Mouse (Mus musculus): ENCODE results near the gene Nudt4. TPM values are rescaled to one million over a fixed set of nuclear protein-coding genes. Genes with fewer than 3 reads are reported as not detected.

Gene Nudt4
- polyA plus RNA-seq, 1 experiment: not detected

GRCm38 (mm10) chr10:95594414-95594813 lies 30.5 kb upstream of the Nudt4 start:
- H3K4me3 ChIP-seq (ENCODE audit: insufficient read depth, low read depth, low read length): no peak overlapping the region

DNA sequence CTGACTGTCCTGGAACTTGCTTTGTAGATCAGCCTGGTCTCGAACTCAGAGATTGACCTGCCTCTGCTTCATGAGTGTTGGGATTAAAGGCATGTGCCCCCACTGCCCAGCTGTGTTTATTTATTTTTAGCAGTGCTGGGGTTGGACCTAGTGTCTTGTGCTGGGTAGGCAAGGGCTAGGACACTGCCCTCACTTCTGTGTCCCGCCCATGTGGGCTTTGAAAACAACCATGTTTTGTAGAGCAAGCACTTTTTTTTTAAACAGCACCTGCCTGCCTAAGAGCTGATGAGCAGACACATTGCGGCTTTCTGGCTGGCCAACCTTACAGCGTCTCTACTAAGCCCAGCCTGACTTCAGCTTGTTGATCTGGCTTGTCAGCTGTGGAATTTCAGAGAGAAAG lies 27.3 kb upstream of the Nudt4 start:
- Histone ChIP-seq H3K4me1 (ENCODE audit: control insufficient read depth, insufficient read depth, low read length) (no peaks in the 10 kb centered on the region), H3K27ac (ENCODE audit: insufficient read depth, low read depth, low read length) (no peak overlapping the region), H3K4me3 (ENCODE audit: insufficient read depth, low read depth, low read length) (no peak overlapping the region)
- TF ChIP-seq POLR2A (IDR thresholded peaks at IDR 0.05; ENCODE audit: insufficient read depth, low read depth, low read length) (no peak), CTCF (IDR thresholded peaks at IDR 0.05; ENCODE audit: insufficient read depth, low read depth, low read length) (no peak)
- WGBS: 96% methylated on average over 4 of the region's 4 CpGs

More at GRCm38 (mm10) chr10:95594414-95594813, 30.5 kb upstream of the Nudt4 start:
- TF ChIP-seq CTCF (IDR thresholded peaks at IDR 0.05; ENCODE audit: insufficient read depth, low read depth, low read length): no peak
- no peak for TF ChIP-seq POLR2A (IDR thresholded peaks at IDR 0.05; ENCODE audit: insufficient read depth, low read depth, low read length)
- no peak overlapping the region for H3K27ac ChIP-seq (ENCODE audit: insufficient read depth, low read depth, low read length)
- H3K4me1 ChIP-seq (ENCODE audit: control insufficient read depth, insufficient read depth, low read length): no peaks in the 10 kb centered on the region
- WGBS: 61% methylated on average over 11 of the region's 11 CpGs

DNA sequence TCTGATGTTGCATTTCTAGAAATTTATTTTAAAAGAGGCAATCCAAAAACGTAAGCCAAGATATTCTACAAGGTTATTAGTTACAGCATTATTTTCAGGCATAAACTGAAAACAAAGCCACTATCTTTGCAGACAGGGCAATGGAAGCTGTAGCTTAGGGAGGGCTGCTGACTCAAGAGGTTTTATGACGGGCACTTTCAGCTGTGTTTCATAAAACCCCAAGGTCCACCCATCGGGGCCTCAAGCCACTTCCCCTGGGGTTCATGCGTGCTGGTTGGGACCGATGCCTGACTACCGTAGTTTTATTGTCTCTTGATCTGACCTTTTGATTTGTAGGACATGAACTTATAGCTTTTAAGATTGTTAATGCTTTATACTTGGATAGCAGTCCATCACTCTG lies 26.2 kb upstream of the Nudt4 start:
- no peak for TF ChIP-seq POLR2A (IDR thresholded peaks at IDR 0.05; ENCODE audit: insufficient read depth, low read depth, low read length)
- TF ChIP-seq CTCF (IDR thresholded peaks at IDR 0.05; ENCODE audit: insufficient read depth, low read depth, low read length): no peak
- H3K4me1 ChIP-seq (ENCODE audit: control insufficient read depth, insufficient read depth, low read length): no peaks in the 10 kb centered on the region
- no peak overlapping the region for H3K4me3 ChIP-seq (ENCODE audit: insufficient read depth, low read depth, low read length)
- WGBS: 95% methylated on average over 6 of the region's 6 CpGs
- no peak overlapping the region for H3K27ac ChIP-seq (ENCODE audit: insufficient read depth, low read depth, low read length)

DNA sequence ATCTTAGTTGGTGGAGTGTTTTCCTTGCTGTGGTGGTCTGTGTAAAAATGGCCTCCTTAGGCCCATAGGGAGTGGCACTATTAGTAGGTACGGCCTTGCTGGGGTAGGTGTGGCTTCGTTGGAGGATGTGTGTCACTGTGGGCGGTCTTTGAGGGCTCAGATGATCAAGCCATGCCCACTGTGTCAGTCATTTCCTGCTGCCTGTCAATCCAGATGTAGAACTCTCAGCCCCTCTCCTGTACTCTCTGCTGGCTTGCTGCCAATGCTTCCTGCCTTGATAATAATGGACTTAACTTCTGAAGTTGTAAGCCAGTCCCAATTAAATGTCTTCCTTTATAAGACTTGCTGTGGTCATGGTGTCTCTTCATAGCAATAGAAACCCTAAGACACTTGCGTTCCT lies 25.2 kb upstream of the Nudt4 start:
- TF ChIP-seq POLR2A (IDR thresholded peaks at IDR 0.05; ENCODE audit: insufficient read depth, low read depth, low read length) (no peak), CTCF (IDR thresholded peaks at IDR 0.05; ENCODE audit: insufficient read depth, low read depth, low read length) (no peak)
- no peaks in the 10 kb centered on the region for H3K4me1 ChIP-seq (ENCODE audit: control insufficient read depth, insufficient read depth, low read length)
- 91% methylated on average over 4 of the region's 4 CpGs for WGBS
- no peak overlapping the region for H3K27ac ChIP-seq (ENCODE audit: insufficient read depth, low read depth, low read length)
- H3K4me3 ChIP-seq (ENCODE audit: insufficient read depth, low read depth, low read length): no peak overlapping the region

GRCm38 (mm10) chr10:95587509-95588220 lies 23.7 kb upstream of the Nudt4 start:
- 57% methylated on average over 8 of the region's 8 CpGs for WGBS
- Histone ChIP-seq H3K4me3 (ENCODE audit: insufficient read depth, low read depth, low read length) (no peak overlapping the region), H3K4me1 (ENCODE audit: control insufficient read depth, insufficient read depth, low read length) (no peaks in the 10 kb centered on the region), H3K27ac (ENCODE audit: insufficient read depth, low read depth, low read length) (no peak overlapping the region)
- TF ChIP-seq CTCF (IDR thresholded peaks at IDR 0.05; ENCODE audit: insufficient read depth, low read depth, low read length) (no peak), POLR2A (IDR thresholded peaks at IDR 0.05; ENCODE audit: insufficient read depth, low read depth, low read length) (no peak)

DNA sequence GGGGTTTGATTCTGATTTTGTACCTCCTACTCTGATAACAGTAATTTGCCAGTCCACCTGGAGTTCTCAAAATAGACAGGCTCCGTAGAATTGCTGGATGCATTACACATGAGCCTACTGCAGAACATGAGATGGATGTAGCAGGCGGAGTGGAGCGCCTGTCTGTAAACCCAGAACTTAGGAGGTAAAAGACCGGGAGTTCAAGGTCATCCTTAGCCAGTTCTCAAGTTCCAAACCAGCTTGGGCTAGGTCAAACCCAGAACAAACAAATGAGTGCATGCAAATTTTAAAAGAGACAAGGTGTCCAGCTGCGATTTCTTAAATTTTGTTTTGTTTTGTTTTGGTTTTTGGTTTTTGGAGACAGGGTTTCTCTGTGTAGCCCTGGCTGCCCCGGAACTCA lies 21.6 kb upstream of the Nudt4 start:
- WGBS: 89% methylated on average over 6 of the region's 6 CpGs
- no peak for TF ChIP-seq CTCF (IDR thresholded peaks at IDR 0.05; ENCODE audit: insufficient read depth, low read depth, low read length)
- no peak for TF ChIP-seq POLR2A (IDR thresholded peaks at IDR 0.05; ENCODE audit: insufficient read depth, low read depth, low read length)
- Histone ChIP-seq H3K4me3 (ENCODE audit: insufficient read depth, low read depth, low read length) (no peak overlapping the region), H3K4me1 (ENCODE audit: control insufficient read depth, insufficient read depth, low read length) (no peaks in the 10 kb centered on the region), H3K27ac (ENCODE audit: insufficient read depth, low read depth, low read length) (no peak overlapping the region)

GRCm38 (mm10) chr10:95577567-95577950 lies 13.6 kb upstream of the Nudt4 start:
- WGBS: 29% methylated on average over 4 of the region's 4 CpGs
- H3K27ac ChIP-seq (ENCODE audit: insufficient read depth, low read depth, low read length): no peak overlapping the region
- H3K4me1 ChIP-seq (ENCODE audit: control insufficient read depth, insufficient read depth, low read length): peaks cover 2% of the 10 kb centered on the region; the same call in 1 of the 2 replicates
- H3K4me3 ChIP-seq (ENCODE audit: insufficient read depth, low read depth, low read length): no peak overlapping the region
- no peak for TF ChIP-seq CTCF (IDR thresholded peaks at IDR 0.05; ENCODE audit: insufficient read depth, low read depth, low read length)
- TF ChIP-seq POLR2A (IDR thresholded peaks at IDR 0.05; ENCODE audit: insufficient read depth, low read depth, low read length): no peak

DNA sequence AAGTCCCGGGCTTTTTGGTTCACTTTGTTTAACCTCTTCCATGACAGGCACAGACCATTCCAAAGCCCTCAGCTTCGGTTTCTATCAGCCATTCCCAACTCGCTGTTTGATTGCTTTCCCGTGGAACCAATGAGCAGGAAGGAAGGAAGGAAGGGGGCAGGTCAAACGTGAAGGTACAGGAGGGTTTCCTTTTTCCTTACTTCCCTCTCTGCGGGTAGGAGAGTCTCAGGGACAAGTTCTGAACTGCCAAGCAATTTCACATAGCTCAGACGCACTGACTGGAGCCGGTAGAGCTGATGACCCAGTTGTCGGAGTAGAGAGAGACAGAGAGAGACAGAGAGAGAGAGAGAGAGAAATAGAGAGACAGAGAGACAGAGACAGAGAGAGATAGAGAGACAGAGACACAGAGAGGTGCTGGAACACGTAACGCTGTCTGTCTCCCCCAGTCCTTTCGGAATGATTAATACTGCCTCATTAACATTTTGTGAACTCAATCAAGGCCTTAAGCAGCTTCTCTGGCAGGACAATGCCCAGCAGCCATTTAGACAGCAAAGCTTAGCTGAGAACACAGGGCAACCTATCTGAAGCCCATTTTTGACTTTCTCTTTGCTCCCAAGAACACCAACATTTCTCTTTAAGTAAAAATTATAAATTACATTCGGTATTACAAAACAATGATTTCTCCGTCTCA lies 13.1 kb upstream of the Nudt4 start:
- 64% methylated on average over 14 of the region's 14 CpGs for WGBS
- peaks cover 2% of the 10 kb centered on the region; the same call in 1 of the 2 replicates for H3K4me1 ChIP-seq (ENCODE audit: control insufficient read depth, insufficient read depth, low read length)
- no peak for TF ChIP-seq POLR2A (IDR thresholded peaks at IDR 0.05; ENCODE audit: insufficient read depth, low read depth, low read length)
- no peak for TF ChIP-seq CTCF (IDR thresholded peaks at IDR 0.05; ENCODE audit: insufficient read depth, low read depth, low read length)
- no peak overlapping the region for H3K4me3 ChIP-seq (ENCODE audit: insufficient read depth, low read depth, low read length)
- no peak overlapping the region for H3K27ac ChIP-seq (ENCODE audit: insufficient read depth, low read depth, low read length)

GRCm38 (mm10) chr10:95575839-95576380 lies 12.0 kb upstream of the Nudt4 start:
- H3K27ac ChIP-seq (ENCODE audit: insufficient read depth, low read depth, low read length): no peak overlapping the region
- TF ChIP-seq CTCF (IDR thresholded peaks at IDR 0.05; ENCODE audit: insufficient read depth, low read depth, low read length): no peak
- no peak for TF ChIP-seq POLR2A (IDR thresholded peaks at IDR 0.05; ENCODE audit: insufficient read depth, low read depth, low read length)
- peaks cover 2% of the 10 kb centered on the region; the same call in 1 of the 2 replicates for H3K4me1 ChIP-seq (ENCODE audit: control insufficient read depth, insufficient read depth, low read length)
- WGBS: 82% methylated on average over 10 of the region's 10 CpGs
- no peak overlapping the region for H3K4me3 ChIP-seq (ENCODE audit: insufficient read depth, low read depth, low read length)

All from olfactory bulb, adult 2 months (tissue).